ENCODE assay signal across 8 mouse cellular contexts in genomic region chr10:21159697-21160394, GRCm38 (mm10). TPM values are rescaled to one million over a fixed set of nuclear protein-coding genes. Genes with fewer than 3 reads are reported as not detected.
DNase-seq lines count a peak whose midpoint lies in the region; ATAC-seq and TF ChIP-seq lines count a peak whose summit lies in the region.

No protein-coding gene starts in this region.

- TF ChIP-seq CTCF in olfactory bulb, adult 2 months (IDR thresholded peaks at IDR 0.05; ENCODE audit: insufficient read depth, low read depth, low read length): no peak

- peak overlapping the region; percentile 66 for H3K9ac ChIP-seq in kidney, embryonic 15.5 days
- peak overlapping the region; percentile 78 for H3K9ac ChIP-seq in lung, embryonic 16.5 days (ENCODE audit: low read length)

- peak overlapping the region; percentile 68; the same call in 1 of the 2 replicates for H3K27ac ChIP-seq in kidney, embryonic 15.5 days
- H3K27ac ChIP-seq in lung, embryonic 16.5 days (ENCODE audit: low read length): no peak overlapping the region
- H3K27ac ChIP-seq in olfactory bulb, adult 2 months (ENCODE audit: insufficient read depth, low read depth, low read length): no peak overlapping the region

- peak overlapping the region; percentile 87 for H3K4me2 ChIP-seq in kidney, embryonic 15.5 days
- H3K4me2 ChIP-seq in lung, embryonic 16.5 days (ENCODE audit: low read depth, low read length): peak overlapping the region; percentile 100

- under 1% methylated on average over 44 of the region's 44 CpGs for WGBS in kidney, embryonic 15.5 days
- WGBS in lung, embryonic 16.5 days: under 1% methylated on average over 44 of the region's 44 CpGs
- under 1% methylated on average over 43 of the region's 44 CpGs for WGBS in olfactory bulb, adult 2 months

- H3K4me1 ChIP-seq in kidney, embryonic 15.5 days: peaks cover 31% of the 10 kb centered on the region
- peaks cover 10% of the 10 kb centered on the region for H3K4me1 ChIP-seq in lung, embryonic 16.5 days (replicated peaks; ENCODE audit: control insufficient read depth, insufficient read depth, low read length)
- peaks cover 18% of the 10 kb centered on the region for H3K4me1 ChIP-seq in olfactory bulb, adult 2 months (ENCODE audit: control insufficient read depth, insufficient read depth, low read length)

- H3K9me3 ChIP-seq in kidney, embryonic 15.5 days (replicated peaks): no peaks in the 10 kb centered on the region
- H3K9me3 ChIP-seq in lung, embryonic 16.5 days (ENCODE audit: control insufficient read depth, low read length): no peaks in the 10 kb centered on the region

- peak overlapping the region; percentile 77 for H3K4me3 ChIP-seq in kidney, embryonic 15.5 days (replicated peaks)
- peak overlapping the region; percentile 75 for H3K4me3 ChIP-seq in lung, embryonic 16.5 days (ENCODE audit: low read length)
- peak overlapping the region; percentile 50 for H3K4me3 ChIP-seq in olfactory bulb, adult 2 months (ENCODE audit: insufficient read depth, low read depth, low read length)

- ATAC-seq in frontal cortex, adult (ENCODE audit: low TSS enrichment): peak; percentile 72
- peak; percentile 20 for ATAC-seq in kidney, embryonic 15.5 days (replicated peaks; ENCODE audit: low FRiP score)
- peak; percentile 39; the same call in 1 of the 2 replicates for ATAC-seq in lung, embryonic 16.5 days (ENCODE audit: low read depth)

- no peak for TF ChIP-seq POLR2A in olfactory bulb, adult 2 months (IDR thresholded peaks at IDR 0.05; ENCODE audit: insufficient read depth, low read depth, low read length)

- H3K36me3 ChIP-seq in kidney, embryonic 15.5 days: no peaks in the 10 kb centered on the region
- no peaks in the 10 kb centered on the region for H3K36me3 ChIP-seq in lung, embryonic 16.5 days (ENCODE audit: control insufficient read depth, insufficient read depth, low read length)

- peaks cover 46% of the 10 kb centered on the region for H3K27me3 ChIP-seq in kidney, embryonic 15.5 days
- peaks cover 22% of the 10 kb centered on the region for H3K27me3 ChIP-seq in lung, embryonic 16.5 days (ENCODE audit: control insufficient read depth, insufficient read depth, low read depth, low read length)

- peak; percentile 6 for DNase-seq in urinary bladder, postnatal 14 days (ENCODE audit: low spot score)
- no peak for DNase-seq in urinary bladder, postnatal 10 days (ENCODE audit: low spot score)
- DNase-seq in cerebellum, adult 9-10 months: peak; percentile 18
- peak; percentile 73 for DNase-seq in thymus, postnatal 25 days

RNA-seq across cellular contexts. Expression of gene Myb, which starts 0.9 kb away (rescaled TPM):
- 5.2 and 5.5 TPM in 2 replicates for polyA plus RNA-seq in kidney, embryonic 15.5 days (2015; fragmentation: Nextera tagmentation; extraction: Ambion mirVana)
- polyA plus RNA-seq in lung, embryonic 16.5 days (2015; fragmentation: Nextera tagmentation; extraction: Ambion mirVana): 7.5 and 8.5 TPM in 2 replicates
- 82.4 and 178 TPM in 2 replicates for polyA plus RNA-seq in olfactory bulb, adult 2 months (2012; ENCODE audit: insufficient read depth, insufficient read length, low replicate concordance, missing spikeins)

Comparison
In these comparisons a context has a peak if more than half of its experiments do, and no peak if none do; other contexts are left out.
1. ATAC-seq: peak in every context shown above with its lines; median percentile 72 in frontal cortex, adult; 39 in lung, embryonic 16.5 days; 20 in kidney, embryonic 15.5 days.